Mouse (Mus musculus): ENCODE data around the gene Ogn.

DNA sequence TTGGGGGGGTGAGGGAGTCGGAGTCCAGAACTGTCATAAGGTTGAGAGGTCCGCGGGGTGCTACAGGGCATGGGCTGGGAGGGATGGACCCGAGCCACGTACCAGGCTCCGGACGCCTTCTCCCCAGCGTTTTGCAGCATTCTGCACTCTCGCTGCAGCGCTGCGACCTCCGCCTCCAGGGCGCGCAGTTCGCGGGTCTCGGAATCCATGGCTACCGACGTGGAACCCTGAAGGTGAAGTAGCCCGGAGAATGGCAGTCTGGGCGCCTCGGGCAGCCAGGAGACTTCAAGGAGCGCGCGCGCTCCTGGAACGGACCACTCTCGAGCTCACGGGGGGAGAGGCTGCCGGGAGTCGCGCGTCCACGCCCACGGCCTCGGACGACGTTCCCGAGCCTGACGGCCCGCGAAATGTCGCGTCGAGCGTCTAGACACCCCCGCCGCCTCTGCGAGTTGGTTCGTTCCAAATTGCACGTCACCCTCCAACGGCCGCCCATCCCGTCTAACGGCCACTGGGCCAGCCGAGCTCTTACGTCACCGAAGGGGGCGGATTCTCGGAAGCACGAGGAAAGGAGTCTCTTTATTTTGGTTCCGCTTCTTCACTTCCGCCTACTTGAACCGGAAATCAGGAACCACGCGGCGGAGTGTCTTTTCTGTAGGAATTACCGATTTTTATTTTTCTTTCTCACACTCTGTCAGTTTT, 44.8 kb downstream of the Ogn start, which contains the start of the genes Cenpp and Nol8:
- TF ChIP-seq CTCF (IDR thresholded peaks at IDR 0.05; ENCODE audit: extremely low read depth, insufficient read depth, insufficient read length, insufficient replicate concordance) (no peak), POLR2A (IDR thresholded peaks at IDR 0.05; ENCODE audit: low read depth, low read length) (no peak)

Measured in spleen, adult 2 months (tissue).